Mouse (Mus musculus): Measurements from ENCODE around the gene Zfp296. TPM values are rescaled to one million over a fixed set of nuclear protein-coding genes. Genes with fewer than 3 reads are reported as not detected.

Gene Zfp296
- polyA plus RNA-seq, 1 experiment from 2014 or later = 0.10 TPM

GRCm38 (mm10) chr7:19552443-19552842, 24.6 kb upstream of the Zfp296 start:
- WGBS = 86% methylated on average over 2 of the region's 2 CpGs
- peaks cover 6% of the 10 kb centered on the region; the same call in 1 of the 2 replicates for H3K4me1 ChIP-seq
- no peak for DNase-seq (ENCODE audit: low spot score)
- no peaks in the 10 kb centered on the region for H3K27me3 ChIP-seq (ENCODE audit: low read depth, poor library complexity, severe bottlenecking)
- H3K9me3 ChIP-seq (replicated peaks) = no peaks in the 10 kb centered on the region
- H3K27ac ChIP-seq (replicated peaks) = no peak overlapping the region
- H3K4me3 ChIP-seq = no peak overlapping the region
- H3K36me3 ChIP-seq = peaks cover 61% of the 10 kb centered on the region

GRCm38 (mm10) chr7:19554168-19554567, 22.9 kb upstream of the Zfp296 start:
- no peak overlapping the region for H3K4me3 ChIP-seq
- DNase-seq (ENCODE audit: low spot score) = no peak
- H3K27ac ChIP-seq (replicated peaks) = no peak overlapping the region
- H3K4me1 ChIP-seq = peaks cover 8% of the 10 kb centered on the region
- H3K36me3 ChIP-seq = peaks cover 73% of the 10 kb centered on the region
- WGBS = 81% methylated on average over 1 of the region's 1 CpGs
- no peaks in the 10 kb centered on the region for H3K27me3 ChIP-seq (ENCODE audit: low read depth, poor library complexity, severe bottlenecking)
- no peaks in the 10 kb centered on the region for H3K9me3 ChIP-seq (replicated peaks)

DNA sequence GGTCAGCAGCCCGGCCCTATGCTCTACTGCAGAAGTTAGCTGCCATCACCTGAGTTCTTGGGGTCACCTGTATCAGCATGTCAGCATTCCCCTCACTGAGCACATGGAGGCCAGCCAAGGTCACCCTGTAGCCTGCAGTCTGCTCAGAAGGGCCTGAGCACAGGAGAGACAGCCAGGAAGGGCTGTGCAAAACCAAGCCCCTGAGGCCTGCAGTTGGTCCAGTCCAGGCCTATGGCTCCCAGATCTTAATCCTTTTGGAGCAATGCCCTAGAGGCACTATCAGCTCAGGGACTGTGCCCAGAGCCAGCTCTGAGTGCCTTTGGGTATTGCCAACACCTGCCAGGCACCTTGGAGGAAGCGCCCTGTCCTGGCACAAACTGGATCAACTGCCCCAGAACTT, 20.0 kb upstream of the Zfp296 start:
- 92% methylated on average over 2 of the region's 2 CpGs for WGBS

GRCm38 (mm10) chr7:19557982-19558900, 18.8 kb upstream of the Zfp296 start:
- Histone ChIP-seq H3K36me3 (peaks cover 57% of the 10 kb centered on the region), H3K4me3 (peak overlapping the region; percentile 18; the same call in 1 of the 2 replicates), H3K27me3 (ENCODE audit: low read depth, poor library complexity, severe bottlenecking) (no peaks in the 10 kb centered on the region), H3K27ac (replicated peaks) (no peak overlapping the region), H3K9me3 (replicated peaks) (no peaks in the 10 kb centered on the region), H3K4me1 (peaks cover 39% of the 10 kb centered on the region)
- WGBS = 91% methylated on average over 6 of the region's 6 CpGs
- no peak for DNase-seq (ENCODE audit: low spot score)

More for the DNA sequence above, 20.0 kb upstream of the Zfp296 start:
- no peaks in the 10 kb centered on the region for H3K9me3 ChIP-seq (replicated peaks)
- H3K4me3 ChIP-seq = no peak overlapping the region
- H3K27me3 ChIP-seq (ENCODE audit: low read depth, poor library complexity, severe bottlenecking) = no peaks in the 10 kb centered on the region
- DNase-seq (ENCODE audit: low spot score) = no peak
- peaks cover 69% of the 10 kb centered on the region for H3K36me3 ChIP-seq
- peaks cover 30% of the 10 kb centered on the region for H3K4me1 ChIP-seq
- H3K27ac ChIP-seq (replicated peaks) = no peak overlapping the region

DNA sequence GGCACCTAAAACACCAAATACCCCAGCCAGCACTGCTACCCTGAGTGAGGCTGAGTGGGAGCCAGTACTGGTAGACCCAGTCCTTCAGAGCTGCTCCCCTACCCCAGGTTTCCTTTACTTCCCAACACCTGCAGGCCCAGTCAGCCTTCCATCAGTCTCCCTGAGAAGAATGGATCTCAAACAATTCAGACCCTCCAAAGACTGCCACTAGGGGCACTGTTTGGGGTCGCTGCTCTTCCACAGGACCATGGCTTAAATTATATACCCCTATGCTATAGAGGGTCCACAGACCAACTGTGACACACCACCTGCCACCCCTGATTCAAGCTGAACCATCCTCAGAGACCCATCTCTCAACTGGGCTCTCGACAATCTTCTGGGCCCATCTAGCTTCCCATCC, 18.1 kb upstream of the Zfp296 start:
- H3K9me3 ChIP-seq (replicated peaks) = no peaks in the 10 kb centered on the region
- peaks cover 56% of the 10 kb centered on the region for H3K36me3 ChIP-seq
- H3K4me1 ChIP-seq = peaks cover 45% of the 10 kb centered on the region
- H3K27me3 ChIP-seq (ENCODE audit: low read depth, poor library complexity, severe bottlenecking) = no peaks in the 10 kb centered on the region
- H3K4me3 ChIP-seq = peak overlapping the region; percentile 88; the same call in 1 of the 2 replicates
- no peak overlapping the region for H3K27ac ChIP-seq (replicated peaks)
- DNase-seq (ENCODE audit: low spot score) = peak; percentile 44
- WGBS = 46% methylated on average over 2 of the region's 2 CpGs

DNA sequence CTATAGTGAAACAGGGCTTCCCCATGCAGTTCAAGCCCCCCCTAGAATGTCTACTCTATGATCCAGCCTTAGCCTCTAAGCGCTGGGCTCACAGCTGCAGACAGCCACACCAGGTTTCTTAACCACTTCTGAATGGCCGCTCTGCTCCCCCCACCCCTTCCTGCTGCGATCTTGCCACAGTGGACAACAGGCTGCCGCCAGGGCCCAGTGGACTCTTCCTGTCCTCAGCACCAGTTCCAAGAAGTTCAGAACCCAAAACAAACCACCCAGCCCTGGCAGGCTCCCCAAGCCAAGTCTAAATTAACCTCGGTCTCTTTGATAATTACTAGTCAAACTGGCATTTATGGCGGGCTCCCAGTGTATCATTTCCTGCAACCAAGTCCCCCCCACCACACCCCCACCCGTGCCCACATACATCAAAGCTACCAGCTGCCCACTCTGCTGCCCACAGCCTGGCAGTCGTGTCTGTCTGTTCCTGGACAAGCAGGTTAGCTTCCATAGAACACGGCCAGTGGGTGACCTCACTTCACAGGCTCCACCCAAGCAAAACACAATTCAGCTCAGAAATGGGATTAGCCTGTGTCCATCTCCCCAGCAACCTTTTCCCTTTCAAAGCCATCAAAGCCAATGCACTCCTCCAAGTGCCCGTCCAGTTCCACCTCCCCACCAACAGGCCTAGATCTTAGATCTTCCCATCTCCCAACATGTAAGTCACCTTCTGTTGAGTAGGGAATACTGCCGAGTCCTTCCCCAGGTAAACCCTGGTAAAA, 16.4 kb upstream of the Zfp296 start:
- Histone ChIP-seq H3K4me1 (peaks cover 45% of the 10 kb centered on the region), H3K9me3 (replicated peaks) (peaks cover 7% of the 10 kb centered on the region), H3K36me3 (peaks cover 56% of the 10 kb centered on the region), H3K4me3 (peak overlapping the region; percentile 88), H3K27me3 (ENCODE audit: low read depth, poor library complexity, severe bottlenecking) (no peaks in the 10 kb centered on the region), H3K27ac (replicated peaks) (peak overlapping the region; percentile 97)
- peak; percentile 37 for DNase-seq (ENCODE audit: low spot score)
- WGBS = 35% methylated on average over 11 of the region's 11 CpGs

DNA sequence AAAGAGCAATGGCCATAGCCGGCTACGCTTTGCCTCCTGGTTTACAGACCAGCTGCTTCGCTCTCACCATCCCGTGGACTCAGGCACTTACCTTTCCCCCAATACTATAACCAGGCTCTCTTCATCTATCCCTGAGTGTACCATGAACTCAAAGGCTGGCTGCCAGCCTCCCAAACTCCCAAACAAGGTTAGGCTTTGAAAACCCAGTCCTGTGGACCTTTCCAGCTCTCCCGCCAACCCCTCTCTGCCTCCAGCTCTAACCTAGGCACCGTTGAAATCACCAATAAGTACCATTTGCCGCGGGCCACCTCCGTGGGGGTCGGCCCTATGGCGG, 15.7 kb upstream of the Zfp296 start:
- DNase-seq (ENCODE audit: low spot score) = peak; percentile 31
- Histone ChIP-seq H3K27me3 (ENCODE audit: low read depth, poor library complexity, severe bottlenecking) (no peaks in the 10 kb centered on the region), H3K9me3 (replicated peaks) (peaks cover 7% of the 10 kb centered on the region), H3K4me1 (peaks cover 45% of the 10 kb centered on the region), H3K36me3 (peaks cover 53% of the 10 kb centered on the region), H3K4me3 (peak overlapping the region; percentile 88), H3K27ac (replicated peaks) (peak overlapping the region; percentile 97)
- WGBS = 1% methylated on average over 11 of the region's 11 CpGs

DNA sequence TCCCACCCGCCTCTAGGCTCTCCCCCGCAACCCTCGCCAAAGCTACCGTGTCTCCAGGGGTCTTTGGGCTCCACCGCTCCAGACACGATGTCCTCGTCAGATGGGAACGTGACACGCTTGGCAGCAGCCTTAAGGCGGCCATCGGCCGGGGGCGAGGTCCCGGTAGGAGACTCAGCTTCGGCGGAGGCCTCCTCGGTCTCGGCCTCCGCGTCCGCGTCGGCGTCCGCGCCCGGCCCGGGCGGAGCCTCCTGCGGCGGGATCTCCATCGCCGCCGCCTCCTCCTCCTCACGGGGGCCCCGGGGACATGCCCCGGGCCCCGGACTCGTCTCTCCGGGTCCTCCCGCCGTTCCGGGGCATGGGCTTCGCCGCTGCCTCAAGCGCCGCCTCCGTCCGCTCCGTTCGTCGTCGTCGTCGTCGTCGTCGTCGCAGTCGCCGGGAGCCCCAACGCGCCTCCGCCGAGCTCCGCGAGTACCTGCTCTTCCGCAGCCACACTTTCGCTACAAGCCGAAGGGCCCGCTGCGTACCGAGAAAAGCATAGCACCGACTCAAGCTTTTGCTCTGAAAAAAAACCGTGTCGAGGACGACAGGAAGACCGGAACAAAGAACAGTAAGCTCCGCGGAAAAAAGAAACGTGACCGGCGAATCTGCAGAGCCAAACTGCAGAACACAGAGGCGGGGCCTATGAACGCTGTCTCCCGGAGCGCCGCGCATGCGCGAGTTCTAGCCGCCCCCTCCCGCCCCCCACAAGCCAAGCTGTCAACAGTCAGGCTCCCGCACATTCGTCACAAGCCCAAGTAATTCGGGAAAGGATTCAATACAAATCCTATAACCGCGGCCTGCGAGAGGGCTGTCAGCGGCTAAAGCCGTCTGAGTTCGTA, 15.1 kb upstream of the Zfp296 start:
- Histone ChIP-seq H3K4me1 (peaks cover 45% of the 10 kb centered on the region), H3K9me3 (replicated peaks) (peaks cover 7% of the 10 kb centered on the region), H3K36me3 (peaks cover 51% of the 10 kb centered on the region), H3K27ac (replicated peaks) (peak overlapping the region; percentile 97), H3K27me3 (ENCODE audit: low read depth, poor library complexity, severe bottlenecking) (no peaks in the 10 kb centered on the region), H3K4me3 (peak overlapping the region; percentile 88)
- WGBS = under 1% methylated on average over 102 of the region's 102 CpGs
- peak; percentile 96 for DNase-seq (ENCODE audit: low spot score)

DNA sequence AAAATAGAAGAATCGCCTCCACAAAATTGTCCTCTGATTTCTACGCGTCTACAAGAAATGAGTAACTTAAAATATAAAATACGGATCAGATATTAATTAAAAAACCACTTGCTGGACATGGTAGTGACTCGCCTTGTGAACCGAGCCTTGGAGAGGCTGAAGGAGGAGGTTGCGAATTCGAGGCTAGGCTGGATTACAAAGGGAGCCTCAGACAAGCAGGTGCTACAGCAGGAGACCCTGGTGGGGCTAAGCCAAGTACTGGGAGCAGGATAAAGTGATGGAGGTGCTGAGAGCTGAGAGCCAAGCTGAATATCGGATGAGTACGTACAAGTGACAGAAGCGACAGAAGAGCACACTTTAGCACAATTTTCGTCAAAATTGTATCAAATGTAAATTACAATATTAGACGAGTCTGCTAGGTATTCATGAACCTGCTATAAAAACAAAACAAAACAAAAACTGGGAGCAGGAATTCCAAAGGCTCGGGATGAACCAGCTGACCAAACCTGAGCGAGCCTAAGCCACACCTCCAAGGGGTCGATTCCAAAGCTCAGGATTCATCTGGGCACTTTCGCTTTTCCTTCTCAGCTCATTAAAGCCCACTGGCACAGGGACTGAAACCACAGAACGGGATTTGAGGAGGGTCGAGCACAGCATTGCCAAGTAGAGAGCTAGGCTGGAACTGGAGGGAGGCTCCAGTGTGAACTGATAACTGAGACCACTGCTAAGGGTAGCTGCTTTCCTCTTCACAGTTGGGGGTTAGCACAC, 14.3 kb upstream of the Zfp296 start, which contains the start of gene Ppp1r37:
TSS of gene Ppp1r37 (minus strand) at position 434 of the 768 bp plus-strand sequence.
- peak within 1 kb of the TSS; percentile 97 for H3K27ac ChIP-seq (replicated peaks)
- DNase-seq (ENCODE audit: low spot score) = peak; percentile 34
- H3K4me3 ChIP-seq = peak within 1 kb of the TSS; percentile 88
- H3K27me3 ChIP-seq (ENCODE audit: low read depth, poor library complexity, severe bottlenecking) = no peaks in the 10 kb centered on the region
- peaks cover 45% of the 10 kb centered on the region for H3K4me1 ChIP-seq
- peaks cover 7% of the 10 kb centered on the region for H3K9me3 ChIP-seq (replicated peaks)
- H3K36me3 ChIP-seq = peaks cover 48% of the 10 kb centered on the region
- WGBS = 2% methylated on average over 19 of the region's 19 CpGs

- Histone ChIP-seq H3K9me3 (replicated peaks) (peaks cover 7% of the 10 kb centered on the region), H3K36me3 (peaks cover 45% of the 10 kb centered on the region), H3K27me3 (ENCODE audit: low read depth, poor library complexity, severe bottlenecking) (no peaks in the 10 kb centered on the region), H3K4me3 (0 out of 2 replicates have a peak overlapping the region, but pooled peaks have one; percentile 12), H3K27ac (replicated peaks) (no peak overlapping the region), H3K4me1 (peaks cover 39% of the 10 kb centered on the region)
- no peak for DNase-seq (ENCODE audit: low spot score)
- 87% methylated on average over 3 of the region's 3 CpGs for WGBS
Observed at GRCm38 (mm10) chr7:19563884-19564283, 13.2 kb upstream of the Zfp296 start.

DNA sequence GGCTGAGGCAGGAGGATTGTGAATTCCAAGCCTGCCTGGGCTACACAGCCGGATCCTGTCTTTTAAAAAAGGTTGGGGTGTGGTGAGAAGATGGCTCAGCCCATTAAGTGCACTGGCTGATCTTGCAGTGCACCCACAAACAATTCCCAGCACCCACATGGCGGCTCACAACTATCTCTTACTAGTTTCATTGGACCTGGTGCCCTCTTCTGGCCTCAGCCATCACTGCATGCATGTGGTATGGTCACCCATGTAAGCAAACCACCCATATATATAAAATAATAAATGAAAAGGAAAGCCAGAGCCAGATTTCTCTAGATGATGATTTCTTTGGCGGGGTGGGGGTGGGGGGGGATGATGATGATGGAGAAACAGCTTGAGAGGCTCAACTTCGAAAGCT, 12.6 kb upstream of the Zfp296 start:
- Histone ChIP-seq H3K9me3 (replicated peaks) (peaks cover 7% of the 10 kb centered on the region), H3K4me3 (peak overlapping the region; percentile 12; the same call in 1 of the 2 replicates), H3K36me3 (peaks cover 50% of the 10 kb centered on the region), H3K27ac (replicated peaks) (no peak overlapping the region), H3K4me1 (peaks cover 33% of the 10 kb centered on the region), H3K27me3 (ENCODE audit: low read depth, poor library complexity, severe bottlenecking) (no peaks in the 10 kb centered on the region)
- no peak for DNase-seq (ENCODE audit: low spot score)
- 89% methylated on average over 4 of the region's 4 CpGs for WGBS
